Mouse (Mus musculus): ENCODE measurements around the gene Armc3.
"Not testable (repeated sequence)": the region's sequence is repeated elsewhere in the genome, so short reads cannot be mapped to it uniquely, and the experiment has no call there.

Armc3 gene

GRCm38 (mm10) chr2:19275602-19276539, 76.8 kb downstream of the Armc3 start:
- peak; percentile 81 for DNase-seq

- DNase-seq = no peak
Measured at GRCm38 (mm10) chr2:19280331-19280730, 81.2 kb downstream of the Armc3 start.

GRCm38 (mm10) chr2:19292366-19292765, 93.3 kb downstream of the Armc3 start:
- DNase-seq = no peak

- DNase-seq = no peak
Measured at GRCm38 (mm10) chr2:19300345-19301089, 101.4 kb downstream of the Armc3 start.

- no peak for DNase-seq
Measured at GRCm38 (mm10) chr2:19301251-19301650, 102.1 kb downstream of the Armc3 start.

- not testable (repeated sequence) for DNase-seq
Measured at GRCm38 (mm10) chr2:19303087-19303486, 104.0 kb downstream of the Armc3 start.

GRCm38 (mm10) chr2:19310498-19310897, 111.4 kb downstream of the Armc3 start:
- no peak for DNase-seq

GRCm38 (mm10) chr2:19316056-19316455, 117.0 kb downstream of the Armc3 start:
- no peak for DNase-seq

- no peak for DNase-seq
Measured at GRCm38 (mm10) chr2:19316691-19317090, 117.6 kb downstream of the Armc3 start.

GRCm38 (mm10) chr2:19317151-19317812, 118.2 kb downstream of the Armc3 start:
- DNase-seq = not testable (repeated sequence)

- no peak for DNase-seq
Measured at GRCm38 (mm10) chr2:19318499-19318898, 119.4 kb downstream of the Armc3 start.

- DNase-seq = no peak
Measured at GRCm38 (mm10) chr2:19319284-19319683, 120.2 kb downstream of the Armc3 start.

GRCm38 (mm10) chr2:19322448-19322847, 123.3 kb downstream of the Armc3 start:
- DNase-seq = no peak

GRCm38 (mm10) chr2:19326376-19326775, 127.3 kb downstream of the Armc3 start:
- DNase-seq = no peak

GRCm38 (mm10) chr2:19327811-19328210, 128.7 kb downstream of the Armc3 start:
- DNase-seq = no peak

GRCm38 (mm10) chr2:19343901-19344635, 145.0 kb downstream of the Armc3 start:
- no peak for DNase-seq

GRCm38 (mm10) chr2:19344636-19345413, 145.7 kb downstream of the Armc3 start:
- DNase-seq = peak; percentile 86

GRCm38 (mm10) chr2:19345414-19345964, 146.4 kb downstream of the Armc3 start:
- no peak for DNase-seq

GRCm38 (mm10) chr2:19348454-19348853, 149.4 kb downstream of the Armc3 start:
- no peak for DNase-seq

GRCm38 (mm10) chr2:19350167-19350566, 151.1 kb downstream of the Armc3 start:
- no peak for DNase-seq

GRCm38 (mm10) chr2:19351615-19352253, 152.6 kb downstream of the Armc3 start:
- no peak for DNase-seq

Data from cerebellum, adult 8-10 months (tissue).